Mouse (Mus musculus) lung, adult 2 months (tissue): Measurements from ENCODE around the gene Leng1.

ENCODE experiments used
- CTCF ChIP-seq: fragments of 200-500 bp; IDR thresholded peaks from 2 replicates; pipeline ENCODE4 v1.5.1; 2011; ENCODE audit warnings: mild to moderate bottlenecking, low read length, control low read depth; ENCODE audit not compliant: insufficient read depth
- POLR2A ChIP-seq: fragments of 200-500 bp; IDR thresholded peaks from 2 replicates; pipeline ENCODE4 v1.6.1; 2011; ENCODE audit warnings: low read depth, mild to moderate bottlenecking, control low read depth, low read length, borderline replicate concordance; ENCODE audit errors: extremely low read depth

- TF ChIP-seq CTCF: no peak
- no peak for TF ChIP-seq POLR2A
These were observed 54.6 kb downstream of the Leng1 start for GRCm38 (mm10) chr7:3611006-3611405.
